Mouse (Mus musculus): ENCODE measurements around the gene Abcg2. TPM values are rescaled to one million over a fixed set of nuclear protein-coding genes. Genes with fewer than 3 reads are reported as not detected.

The Abcg2 gene
- 30.4 TPM for polyA plus RNA-seq (2014; fragmentation: Illumina TruSeq; extraction: RNeasy Lipid Tissue Mini Kit (QIAGEN cat#74804); ENCODE audit: low read depth, low replicate concordance)

GRCm38 (mm10) chr6:58584223-58584622 is at the start of gene Abcg2:
Abcg2 (plus strand) TSS chr6:58584523.

Other genes with a start within 250 kb of the Abcg2 start
- gene Vmn1r30, start 141.1 kb upstream of the Abcg2 start, polyA plus RNA-seq (2014; fragmentation: Illumina TruSeq; extraction: RNeasy Lipid Tissue Mini Kit (QIAGEN cat#74804); ENCODE audit: low read depth, low replicate concordance), result not detected
- not detected for gene Vmn1r31, start 109.2 kb upstream of the Abcg2 start, polyA plus RNA-seq (2014; fragmentation: Illumina TruSeq; extraction: RNeasy Lipid Tissue Mini Kit (QIAGEN cat#74804); ENCODE audit: low read depth, low replicate concordance)
- gene Herc3, start 246.9 kb downstream of the Abcg2 start, polyA plus RNA-seq (2014; fragmentation: Illumina TruSeq; extraction: RNeasy Lipid Tissue Mini Kit (QIAGEN cat#74804); ENCODE audit: low read depth, low replicate concordance), result 40.0 TPM